ENCODE assay signal across 18 mouse cellular contexts in genomic region chr1:90903211-90903945, GRCm38 (mm10). TPM values are rescaled to one million over a fixed set of nuclear protein-coding genes. Genes with fewer than 3 reads are reported as not detected.
A peak's percentile ranks its signal among the peaks of the same experiment; 100 is the strongest.
DNase-seq lines count a peak whose midpoint lies in the region; ATAC-seq lines count a peak whose summit lies in the region.
"Had no signal": no experiment of that assay in that cellular context is flagged by ENCODE, and none has a peak within 500 bp of the region (broad histone marks: within the 10 kb centered on the region; RNA-seq: fewer than 3 reads in every experiment).

No protein-coding gene starts in this region.

- peaks cover 26% of the 10 kb centered on the region for H3K4me1 ChIP-seq in hindbrain, embryonic 10.5 days (replicated peaks)
- peaks cover 3% of the 10 kb centered on the region; the same call in 1 of the 2 replicates for H3K4me1 ChIP-seq in hindbrain, embryonic 13.5 days (replicated peaks)
- H3K4me1 ChIP-seq in neural tube, embryonic 13.5 days (replicated peaks) = peaks cover 12% of the 10 kb centered on the region; the same call in 1 of the 2 replicates
- peaks cover 3% of the 10 kb centered on the region for H3K4me1 ChIP-seq in neural tube, embryonic 15.5 days
- H3K4me1 ChIP-seq in limb, embryonic 10.5 days = peaks cover 22% of the 10 kb centered on the region
- no peaks in the 10 kb centered on the region for H3K4me1 ChIP-seq in forebrain, embryonic 13.5 days
- H3K4me1 ChIP-seq: forebrain, embryonic 15.5 days; liver, embryonic 13.5 days had no signal

- H3K9me3 ChIP-seq in hindbrain, embryonic 10.5 days = no peaks in the 10 kb centered on the region
- H3K9me3 ChIP-seq in hindbrain, embryonic 13.5 days = no peaks in the 10 kb centered on the region
- no peaks in the 10 kb centered on the region for H3K9me3 ChIP-seq in neural tube, embryonic 13.5 days
- H3K9me3 ChIP-seq in neural tube, embryonic 15.5 days (replicated peaks) = no peaks in the 10 kb centered on the region
- no peaks in the 10 kb centered on the region for H3K9me3 ChIP-seq in limb, embryonic 10.5 days (replicated peaks)
- no peaks in the 10 kb centered on the region for H3K9me3 ChIP-seq in forebrain, embryonic 13.5 days (replicated peaks)
- H3K9me3 ChIP-seq: forebrain, embryonic 15.5 days; liver, embryonic 13.5 days had no signal

- no peak overlapping the region for H3K9ac ChIP-seq in hindbrain, embryonic 13.5 days
- H3K9ac ChIP-seq in neural tube, embryonic 13.5 days = no peak overlapping the region
- no peak overlapping the region for H3K9ac ChIP-seq in neural tube, embryonic 15.5 days (replicated peaks)
- H3K9ac ChIP-seq in forebrain, embryonic 13.5 days = no peak overlapping the region
- H3K9ac ChIP-seq: forebrain, embryonic 15.5 days; liver, embryonic 13.5 days had no signal

- no peak for DNase-seq in hindbrain, embryonic 10.5 days (ENCODE audit: low spot score)
- DNase-seq in limb, embryonic 10.5 days (ENCODE audit: low spot score) = no peak
- no peak for DNase-seq in adrenal gland, postnatal 25 days
- no peak for DNase-seq in layer of hippocampus, adult 11-12 months (ENCODE audit: low spot score)
- DNase-seq: cerebellum, adult 9-10 months; kidney, adult 2 months; liver, embryonic 13.5 days; thymus, postnatal 4 days had no signal

- peaks cover 8% of the 10 kb centered on the region; the same call in 1 of the 2 replicates for H3K27me3 ChIP-seq in hindbrain, embryonic 10.5 days (ENCODE audit: insufficient read depth, poor library complexity, severe bottlenecking)
- 0 out of 2 replicates have a peak, but pooled peaks cover 3% of the 10 kb centered on the region for H3K27me3 ChIP-seq in hindbrain, embryonic 13.5 days
- H3K27me3 ChIP-seq in neural tube, embryonic 13.5 days = no peaks in the 10 kb centered on the region
- no peaks in the 10 kb centered on the region for H3K27me3 ChIP-seq in neural tube, embryonic 15.5 days (replicated peaks)
- H3K27me3 ChIP-seq in limb, embryonic 10.5 days (ENCODE audit: low read depth, poor library complexity, severe bottlenecking) = no peaks in the 10 kb centered on the region
- no peaks in the 10 kb centered on the region for H3K27me3 ChIP-seq in forebrain, embryonic 13.5 days
- H3K27me3 ChIP-seq: forebrain, embryonic 15.5 days; liver, embryonic 13.5 days had no signal

- no peak for ATAC-seq in hindbrain, embryonic 13.5 days (ENCODE audit: low FRiP score)
- no peak for ATAC-seq in neural tube, embryonic 13.5 days (ENCODE audit: low read depth)
- no peak for ATAC-seq in neural tube, embryonic 15.5 days (ENCODE audit: low FRiP score)
- ATAC-seq in forebrain, embryonic 13.5 days = no peak
- ATAC-seq: forebrain, embryonic 15.5 days had no signal

- no peak overlapping the region for H3K4me2 ChIP-seq in hindbrain, embryonic 13.5 days
- no peak overlapping the region for H3K4me2 ChIP-seq in neural tube, embryonic 13.5 days
- H3K4me2 ChIP-seq in neural tube, embryonic 15.5 days = no peak overlapping the region
- no peak overlapping the region for H3K4me2 ChIP-seq in forebrain, embryonic 13.5 days
- H3K4me2 ChIP-seq: forebrain, embryonic 15.5 days; liver, embryonic 13.5 days had no signal

- H3K27ac ChIP-seq in hindbrain, embryonic 10.5 days = peak overlapping the region; percentile 40; the same call in 1 of the 2 replicates
- no peak overlapping the region for H3K27ac ChIP-seq in hindbrain, embryonic 13.5 days
- peak overlapping the region; percentile 38; the same call in 1 of the 2 replicates for H3K27ac ChIP-seq in neural tube, embryonic 13.5 days (replicated peaks)
- no peak overlapping the region; the same call in 1 of the 2 replicates for H3K27ac ChIP-seq in neural tube, embryonic 15.5 days (replicated peaks)
- peak overlapping the region; percentile 30; the same call in 1 of the 2 replicates for H3K27ac ChIP-seq in limb, embryonic 10.5 days
- H3K27ac ChIP-seq in forebrain, embryonic 13.5 days = no peak overlapping the region
- H3K27ac ChIP-seq: forebrain, embryonic 15.5 days; liver, embryonic 13.5 days had no signal

- no peaks in the 10 kb centered on the region for H3K36me3 ChIP-seq in hindbrain, embryonic 10.5 days
- no peaks in the 10 kb centered on the region for H3K36me3 ChIP-seq in hindbrain, embryonic 13.5 days
- no peaks in the 10 kb centered on the region for H3K36me3 ChIP-seq in neural tube, embryonic 13.5 days
- no peaks in the 10 kb centered on the region for H3K36me3 ChIP-seq in neural tube, embryonic 15.5 days
- no peaks in the 10 kb centered on the region for H3K36me3 ChIP-seq in limb, embryonic 10.5 days
- no peaks in the 10 kb centered on the region for H3K36me3 ChIP-seq in forebrain, embryonic 13.5 days (ENCODE audit: poor library complexity, severe bottlenecking)
- H3K36me3 ChIP-seq: forebrain, embryonic 15.5 days; liver, embryonic 13.5 days had no signal

- H3K4me3 ChIP-seq in hindbrain, embryonic 10.5 days = no peak overlapping the region
- H3K4me3 ChIP-seq in hindbrain, embryonic 13.5 days = no peak overlapping the region
- no peak overlapping the region for H3K4me3 ChIP-seq in neural tube, embryonic 13.5 days
- no peak overlapping the region for H3K4me3 ChIP-seq in neural tube, embryonic 15.5 days (replicated peaks)
- no peak overlapping the region for H3K4me3 ChIP-seq in limb, embryonic 10.5 days
- H3K4me3 ChIP-seq in forebrain, embryonic 13.5 days = no peak overlapping the region
- H3K4me3 ChIP-seq: forebrain, embryonic 15.5 days; liver, embryonic 13.5 days had no signal

- 51% methylated on average over 3 of the region's 3 CpGs for WGBS in hindbrain, embryonic 10.5 days
- 40% methylated on average over 3 of the region's 3 CpGs for WGBS in hindbrain, embryonic 13.5 days
- 51% methylated on average over 3 of the region's 3 CpGs for WGBS in neural tube, embryonic 13.5 days
- WGBS in neural tube, embryonic 15.5 days = 50% methylated on average over 3 of the region's 3 CpGs
- WGBS in limb, embryonic 10.5 days = 62% methylated on average over 3 of the region's 3 CpGs
- WGBS in forebrain, embryonic 13.5 days = 53% methylated on average over 3 of the region's 3 CpGs

RNA-seq across cellular contexts. Expression of gene Mlph, which starts 11.5 kb away (rescaled TPM):
- polyA plus RNA-seq in hindbrain, embryonic 10.5 days (2016; fragmentation: Nextera tagmentation; extraction: Ambion mirVana) = 0.14 and 0.32 TPM in 2 replicates
- polyA plus RNA-seq in hindbrain, embryonic 13.5 days (2015; fragmentation: Nextera tagmentation; extraction: Ambion mirVana) = 0.04 and 0.17 TPM in 2 replicates
- 0.10 TPM in 1 of 2 replicates, not detected in the other for polyA plus RNA-seq in neural tube, embryonic 13.5 days (2015; fragmentation: Nextera tagmentation; extraction: Ambion mirVana)
- polyA plus RNA-seq in neural tube, embryonic 15.5 days (2015; fragmentation: Nextera tagmentation; extraction: Ambion mirVana) = 0.09 and 0.31 TPM in 2 replicates
- 0.06 and 0.51 TPM in 2 replicates for polyA plus RNA-seq in limb, embryonic 10.5 days (2016; fragmentation: Nextera tagmentation; extraction: Ambion mirVana)
- total RNA-seq in adrenal gland, postnatal 25 days (2021) = 2.3 and 3.1 TPM in 2 replicates
- polyA plus RNA-seq in forebrain, embryonic 13.5 days (2015; fragmentation: Nextera tagmentation; extraction: Ambion mirVana) = 0.04 and 0.09 TPM in 2 replicates
- total RNA-seq: monocyte, adult 5-6 weeks had no signal

RNA-seq across cellular contexts. Expression of gene Prlh, which starts 49.5 kb away (rescaled TPM):
- polyA plus RNA-seq in hindbrain, embryonic 10.5 days (2016; fragmentation: Nextera tagmentation; extraction: Ambion mirVana) = not detected in 2 replicates
- not detected in 2 replicates for polyA plus RNA-seq in hindbrain, embryonic 13.5 days (2015; fragmentation: Nextera tagmentation; extraction: Ambion mirVana)
- not detected in 2 replicates for polyA plus RNA-seq in neural tube, embryonic 13.5 days (2015; fragmentation: Nextera tagmentation; extraction: Ambion mirVana)
- not detected in 2 replicates for polyA plus RNA-seq in neural tube, embryonic 15.5 days (2015; fragmentation: Nextera tagmentation; extraction: Ambion mirVana)
- polyA plus RNA-seq in limb, embryonic 10.5 days (2016; fragmentation: Nextera tagmentation; extraction: Ambion mirVana) = not detected in 2 replicates
- total RNA-seq in adrenal gland, postnatal 25 days (2021) = not detected in 2 replicates
- not detected in 2 replicates for polyA plus RNA-seq in forebrain, embryonic 13.5 days (2015; fragmentation: Nextera tagmentation; extraction: Ambion mirVana)
- total RNA-seq: gastrocnemius, adult 8-10 months; heart, postnatal 10 days; layer of hippocampus, postnatal 14 days; megakaryocyte progenitor cell, adult 5-6 weeks; monocyte, adult 5-6 weeks had no signal
- polyA plus RNA-seq: forebrain, embryonic 15.5 days; kidney, adult 2 months had no signal

RNA-seq across cellular contexts. Expression of gene Col6a3, which starts 59.6 kb away (rescaled TPM):
- polyA plus RNA-seq in hindbrain, embryonic 10.5 days (2016; fragmentation: Nextera tagmentation; extraction: Ambion mirVana) = 4.1 and 4.7 TPM in 2 replicates
- 6.4 and 10.0 TPM in 2 replicates for polyA plus RNA-seq in hindbrain, embryonic 13.5 days (2015; fragmentation: Nextera tagmentation; extraction: Ambion mirVana)
- polyA plus RNA-seq in neural tube, embryonic 13.5 days (2015; fragmentation: Nextera tagmentation; extraction: Ambion mirVana) = 11.5 and 19.4 TPM in 2 replicates
- polyA plus RNA-seq in neural tube, embryonic 15.5 days (2015; fragmentation: Nextera tagmentation; extraction: Ambion mirVana) = 13.9 and 17.8 TPM in 2 replicates
- polyA plus RNA-seq in limb, embryonic 10.5 days (2016; fragmentation: Nextera tagmentation; extraction: Ambion mirVana) = 2.8 and 5.6 TPM in 2 replicates
- 24.4 and 34.2 TPM in 2 replicates for total RNA-seq in adrenal gland, postnatal 25 days (2021)
- polyA plus RNA-seq in forebrain, embryonic 13.5 days (2015; fragmentation: Nextera tagmentation; extraction: Ambion mirVana) = 2.2 and 2.3 TPM in 2 replicates
- total RNA-seq: megakaryocyte progenitor cell, adult 5-6 weeks; monocyte, adult 5-6 weeks had no signal

Comparison
In these comparisons a context has a peak if more than half of its experiments do, and no peak if none do; other contexts are left out.
1. H3K27ac ChIP-seq: peak in hindbrain, embryonic 10.5 days (single experiment), neural tube, embryonic 13.5 days (single experiment) and limb, embryonic 10.5 days (single experiment); none in hindbrain, embryonic 13.5 days (single experiment), neural tube, embryonic 15.5 days (single experiment) and forebrain, embryonic 13.5 days (single experiment).